Mouse (Mus musculus): ENCODE measurements around the gene Slc37a3. TPM values are rescaled to one million over a fixed set of nuclear protein-coding genes. Genes with fewer than 3 reads are reported as not detected.
A peak's percentile ranks its signal among the peaks of the same experiment; 100 is the strongest.

Slc37a3 gene
- polyA plus RNA-seq, 1 experiment from 2014 or later, result 53.3 TPM

DNA sequence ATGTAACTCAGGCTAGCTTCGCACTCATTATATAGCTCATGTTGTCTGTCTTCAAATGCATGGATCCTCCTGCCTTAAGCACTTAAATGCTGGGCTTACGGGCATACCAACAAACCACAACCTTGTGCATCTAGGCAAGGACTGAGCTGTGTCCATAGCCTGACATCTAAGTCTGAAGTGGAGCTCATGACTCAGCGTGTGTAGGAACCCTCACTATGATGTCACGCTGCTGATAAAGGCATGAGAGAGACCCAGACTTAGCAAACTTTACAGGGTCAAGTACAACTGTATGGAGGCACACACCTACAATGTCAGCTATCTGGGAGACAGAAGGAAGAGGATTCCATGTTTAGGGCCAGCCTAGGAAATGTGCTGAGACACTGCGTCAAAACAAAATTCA is 29.0 kb upstream of the Slc37a3 start:
- no peaks in the 10 kb centered on the region for H3K9me3 ChIP-seq (replicated peaks)
- no peaks in the 10 kb centered on the region for H3K27me3 ChIP-seq
- 93% methylated on average over 5 of the region's 5 CpGs for WGBS
- ATAC-seq (ENCODE audit: insufficient number of reproducible peaks, low FRiP score, low TSS enrichment, low read depth), result no peak
- no peak overlapping the region for H3K9ac ChIP-seq
- no peak overlapping the region for H3K4me2 ChIP-seq (replicated peaks)
- H3K36me3 ChIP-seq, result peaks cover 24% of the 10 kb centered on the region; the same call in 1 of the 2 replicates
- no peaks in the 10 kb centered on the region for H3K4me1 ChIP-seq
- H3K4me3 ChIP-seq (replicated peaks), result no peak overlapping the region
- H3K27ac ChIP-seq (replicated peaks), result no peak overlapping the region

DNA sequence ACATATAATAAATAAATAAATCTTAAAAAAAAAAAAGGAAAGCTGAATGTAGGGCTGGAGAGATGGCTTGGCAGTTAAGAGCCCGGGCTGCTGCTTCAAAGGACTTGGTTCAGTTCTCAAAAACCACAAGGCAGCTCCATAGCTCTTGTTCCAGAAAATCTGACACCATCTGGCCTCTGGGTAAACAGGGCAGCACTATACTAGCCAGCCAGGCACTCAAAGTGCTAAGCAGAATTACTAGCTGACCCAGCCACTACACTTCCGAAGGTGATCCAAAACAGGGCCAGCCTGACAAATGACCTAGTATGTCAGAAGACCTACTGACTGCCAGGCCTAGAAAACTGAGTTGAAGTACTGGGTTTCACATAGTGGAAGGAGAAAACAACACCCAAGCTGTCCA is 25.7 kb upstream of the Slc37a3 start:
- H3K36me3 ChIP-seq, result peaks cover 38% of the 10 kb centered on the region; the same call in 1 of the 2 replicates
- 64% methylated on average over 2 of the region's 2 CpGs for WGBS
- H3K27me3 ChIP-seq, result no peaks in the 10 kb centered on the region

DNA sequence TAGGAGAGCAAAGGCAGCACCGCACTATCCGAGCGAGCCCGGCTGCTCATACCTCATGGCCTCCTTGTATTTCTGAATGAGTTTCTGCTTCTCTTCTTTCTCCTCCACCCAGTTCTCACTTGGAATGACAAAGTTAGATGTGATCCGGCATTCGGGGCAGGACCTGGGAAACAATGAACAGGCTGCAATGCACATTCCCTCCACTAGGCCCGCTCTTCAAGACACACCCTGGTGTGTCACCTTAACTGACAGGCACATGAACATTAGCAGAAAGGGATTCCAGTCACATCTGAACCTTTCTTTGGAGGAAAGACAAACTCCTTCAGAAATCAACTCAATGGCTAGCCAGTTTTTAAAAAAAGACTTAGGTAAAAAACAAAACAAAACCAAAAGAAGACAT is 22.9 kb upstream of the Slc37a3 start:
- no peak overlapping the region for H3K4me2 ChIP-seq (replicated peaks)
- peaks cover 45% of the 10 kb centered on the region for H3K36me3 ChIP-seq
- no peak for ATAC-seq (ENCODE audit: insufficient number of reproducible peaks, low FRiP score, low TSS enrichment, low read depth)
- H3K27me3 ChIP-seq, result no peaks in the 10 kb centered on the region
- H3K9me3 ChIP-seq (replicated peaks), result no peaks in the 10 kb centered on the region
- H3K9ac ChIP-seq, result no peak overlapping the region
- no peaks in the 10 kb centered on the region for H3K4me1 ChIP-seq
- no peak overlapping the region for H3K4me3 ChIP-seq (replicated peaks)
- no peak overlapping the region for H3K27ac ChIP-seq (replicated peaks)
- 76% methylated on average over 7 of the region's 7 CpGs for WGBS

More for the DNA sequence above, 25.7 kb upstream of the Slc37a3 start:
- ATAC-seq (ENCODE audit: insufficient number of reproducible peaks, low FRiP score, low TSS enrichment, low read depth), result no peak
- H3K4me3 ChIP-seq (replicated peaks), result no peak overlapping the region
- no peak overlapping the region for H3K27ac ChIP-seq (replicated peaks)
- H3K4me2 ChIP-seq (replicated peaks), result no peak overlapping the region
- H3K9ac ChIP-seq, result no peak overlapping the region
- H3K9me3 ChIP-seq (replicated peaks), result no peaks in the 10 kb centered on the region
- no peaks in the 10 kb centered on the region for H3K4me1 ChIP-seq

DNA sequence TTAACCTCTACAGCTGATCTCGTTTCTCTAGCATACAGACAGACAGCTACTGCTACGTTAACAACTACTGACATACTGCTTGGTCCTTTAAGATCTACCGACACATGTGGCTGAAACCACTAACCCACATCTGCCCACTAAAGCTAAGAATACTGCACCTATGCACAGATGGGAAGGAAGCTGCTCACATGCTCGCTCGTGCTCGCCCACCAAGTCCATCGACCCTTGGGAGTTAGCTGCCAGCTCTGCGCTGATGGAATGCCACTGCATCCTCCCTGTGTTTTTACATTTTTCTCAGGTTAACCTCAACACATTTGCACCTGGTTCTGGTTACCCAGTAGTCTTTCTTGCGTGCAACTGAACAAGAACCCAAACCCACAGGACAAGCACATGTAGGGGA is 20.9 kb upstream of the Slc37a3 start:
- Histone ChIP-seq H3K4me2 (replicated peaks) (no peak overlapping the region), H3K36me3 (peaks cover 33% of the 10 kb centered on the region), H3K9ac (no peak overlapping the region), H3K27ac (replicated peaks) (no peak overlapping the region), H3K9me3 (replicated peaks) (no peaks in the 10 kb centered on the region), H3K27me3 (no peaks in the 10 kb centered on the region), H3K4me3 (replicated peaks) (no peak overlapping the region), H3K4me1 (no peaks in the 10 kb centered on the region)
- ATAC-seq (ENCODE audit: insufficient number of reproducible peaks, low FRiP score, low TSS enrichment, low read depth), result no peak
- 73% methylated on average over 9 of the region's 9 CpGs for WGBS

DNA sequence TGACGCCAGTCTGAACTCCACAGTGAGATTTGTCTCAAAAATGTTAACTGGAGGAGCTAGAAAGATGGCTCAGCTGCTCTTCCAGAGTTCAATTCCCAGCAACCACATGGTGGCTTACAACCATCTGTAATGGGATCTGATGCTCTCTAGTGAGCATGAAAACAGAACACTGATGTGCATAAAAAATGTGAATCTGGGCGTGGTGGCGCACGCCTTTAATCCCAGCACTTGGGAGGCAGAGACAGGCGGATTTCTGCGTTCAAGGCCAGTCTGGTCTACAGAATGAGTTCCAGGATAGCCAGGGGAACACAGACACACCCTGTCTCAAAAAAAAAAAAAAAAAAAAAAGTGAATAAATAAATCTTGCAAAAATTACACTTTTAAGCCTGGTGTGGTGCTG is 19.6 kb upstream of the Slc37a3 start:
- no peaks in the 10 kb centered on the region for H3K9me3 ChIP-seq (replicated peaks)
- no peak overlapping the region for H3K4me2 ChIP-seq (replicated peaks)
- no peak for ATAC-seq (ENCODE audit: insufficient number of reproducible peaks, low FRiP score, low TSS enrichment, low read depth)

DNA sequence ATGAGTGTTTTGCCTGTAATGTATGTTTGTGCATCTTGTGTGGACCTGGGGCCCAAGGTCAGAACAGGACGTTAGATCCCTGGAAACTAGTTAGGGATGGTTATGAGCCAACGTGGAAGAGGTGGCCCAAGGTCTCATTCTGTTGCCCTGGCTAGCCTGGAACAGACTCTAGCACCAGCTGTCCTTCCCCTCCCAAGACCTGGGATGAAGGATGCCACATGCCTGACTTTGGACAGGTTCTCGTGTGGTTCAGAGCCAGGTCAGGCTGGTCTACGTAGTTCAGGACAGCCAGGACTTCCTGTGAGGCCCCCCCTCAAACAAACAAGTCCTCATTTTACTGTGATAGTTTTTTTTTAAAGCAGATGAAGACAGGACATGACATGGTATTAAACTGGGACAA is 18.4 kb upstream of the Slc37a3 start:
- H3K4me2 ChIP-seq (replicated peaks), result no peak overlapping the region
- H3K4me1 ChIP-seq, result no peaks in the 10 kb centered on the region
- 73% methylated on average over 4 of the region's 4 CpGs for WGBS
- H3K27me3 ChIP-seq, result no peaks in the 10 kb centered on the region
- no peak overlapping the region for H3K4me3 ChIP-seq (replicated peaks)
- H3K9ac ChIP-seq, result no peak overlapping the region
- H3K9me3 ChIP-seq (replicated peaks), result no peaks in the 10 kb centered on the region
- no peak overlapping the region for H3K27ac ChIP-seq (replicated peaks)
- ATAC-seq (ENCODE audit: insufficient number of reproducible peaks, low FRiP score, low TSS enrichment, low read depth), result no peak
- H3K36me3 ChIP-seq, result peaks cover 33% of the 10 kb centered on the region

More for the DNA sequence above, 19.6 kb upstream of the Slc37a3 start:
- H3K27ac ChIP-seq (replicated peaks), result no peak overlapping the region
- 90% methylated on average over 6 of the region's 6 CpGs for WGBS
- H3K36me3 ChIP-seq, result peaks cover 33% of the 10 kb centered on the region
- no peak overlapping the region for H3K9ac ChIP-seq
- H3K27me3 ChIP-seq, result no peaks in the 10 kb centered on the region
- no peaks in the 10 kb centered on the region for H3K4me1 ChIP-seq
- H3K4me3 ChIP-seq (replicated peaks), result no peak overlapping the region

DNA sequence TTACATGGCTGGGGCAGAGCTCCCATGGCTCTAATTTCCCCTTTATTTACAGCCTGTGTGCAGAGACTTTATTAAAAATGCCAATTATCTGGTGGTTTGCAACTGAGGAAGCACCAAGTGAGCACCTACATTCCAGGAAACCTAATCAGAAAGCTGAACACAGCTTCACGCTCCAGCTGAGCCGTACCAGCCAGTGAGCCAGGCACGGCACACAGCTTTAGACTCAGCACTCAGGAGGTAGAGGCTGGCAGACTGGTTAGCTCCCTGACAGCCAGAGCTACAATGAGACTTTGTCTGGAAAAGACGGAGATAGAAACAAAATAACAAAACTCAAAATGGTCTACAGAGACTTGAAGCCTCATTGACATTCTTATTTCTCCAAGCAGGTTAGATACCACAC is 18.0 kb upstream of the Slc37a3 start:
- Histone ChIP-seq H3K4me2 (replicated peaks) (no peak overlapping the region), H3K9ac (no peak overlapping the region), H3K36me3 (peaks cover 33% of the 10 kb centered on the region), H3K4me1 (no peaks in the 10 kb centered on the region), H3K27ac (replicated peaks) (no peak overlapping the region), H3K9me3 (replicated peaks) (no peaks in the 10 kb centered on the region), H3K4me3 (replicated peaks) (no peak overlapping the region), H3K27me3 (no peaks in the 10 kb centered on the region)
- WGBS, result 85% methylated on average over 4 of the region's 4 CpGs
- no peak for ATAC-seq (ENCODE audit: insufficient number of reproducible peaks, low FRiP score, low TSS enrichment, low read depth)

DNA sequence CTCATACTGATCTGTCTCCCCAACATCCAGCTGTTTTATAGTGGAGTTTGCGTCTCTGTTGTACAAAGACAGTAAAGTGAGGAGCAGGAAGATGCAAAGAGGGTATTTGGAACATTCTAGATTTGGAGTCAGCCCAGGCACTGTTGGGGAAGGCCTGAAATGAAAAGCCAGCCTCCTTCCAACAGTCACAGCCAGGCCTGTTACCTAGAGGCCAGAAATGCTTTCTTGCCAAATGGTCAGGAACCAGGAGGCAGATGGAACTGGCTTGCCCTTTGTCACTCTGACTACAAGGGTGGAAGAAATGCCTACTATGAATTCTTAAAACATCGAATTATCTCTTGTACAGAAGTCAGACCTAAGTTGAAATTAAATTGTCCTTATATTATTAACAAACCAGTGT is 12.5 kb upstream of the Slc37a3 start:
- no peaks in the 10 kb centered on the region for H3K36me3 ChIP-seq
- H3K9me3 ChIP-seq (replicated peaks), result no peaks in the 10 kb centered on the region
- WGBS, result 90% methylated on average over 2 of the region's 2 CpGs
- H3K27ac ChIP-seq (replicated peaks), result no peak overlapping the region
- no peak overlapping the region for H3K4me3 ChIP-seq (replicated peaks)
- no peak overlapping the region for H3K9ac ChIP-seq
- H3K4me1 ChIP-seq, result no peaks in the 10 kb centered on the region
- no peak overlapping the region for H3K4me2 ChIP-seq (replicated peaks)
- H3K27me3 ChIP-seq, result no peaks in the 10 kb centered on the region
- no peak for ATAC-seq (ENCODE audit: insufficient number of reproducible peaks, low FRiP score, low TSS enrichment, low read depth)

DNA sequence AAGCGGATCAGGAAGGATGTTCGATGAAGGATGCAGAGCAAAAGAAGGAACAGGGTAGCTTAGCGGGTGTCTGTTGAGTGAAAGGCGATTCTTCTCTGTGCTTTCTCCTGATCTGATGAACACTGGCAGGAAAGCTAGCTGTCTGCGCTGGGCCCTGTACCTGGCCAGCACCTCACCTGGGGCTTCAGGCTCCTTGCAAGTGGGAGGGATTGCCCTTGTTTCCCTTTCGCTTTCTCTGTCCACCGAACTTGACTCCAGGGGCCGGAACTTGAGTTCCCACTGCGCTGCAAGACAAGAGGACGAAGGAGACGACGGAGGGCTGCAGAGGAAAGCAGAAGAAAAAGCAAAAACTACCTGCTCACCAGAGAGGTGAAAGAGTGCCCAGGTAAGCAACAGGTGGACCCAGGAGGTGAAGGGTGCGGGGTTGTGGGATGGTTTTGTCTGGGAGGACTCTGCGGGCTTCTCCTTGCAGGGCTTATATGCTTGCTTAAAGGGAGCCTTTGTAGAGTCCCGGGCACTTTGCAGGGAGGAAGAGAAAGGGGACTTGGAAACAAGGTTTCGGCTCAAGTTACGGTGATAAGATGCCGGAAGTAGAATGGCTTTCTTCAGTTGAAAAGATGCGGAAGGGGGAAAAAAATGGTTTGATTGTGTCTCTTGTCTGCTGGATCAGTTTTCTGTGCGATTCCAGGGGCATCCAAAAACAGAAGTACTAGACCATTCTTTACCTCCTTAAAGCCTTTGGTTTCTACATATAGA is 3.8 kb upstream of the Slc37a3 start, which contains the start of gene Rab19:
Gene Rab19, plus strand, starts transcription at position 51 of the 756 bp plus-strand sequence.
- no peak for ATAC-seq (ENCODE audit: insufficient number of reproducible peaks, low FRiP score, low TSS enrichment, low read depth)
- no peaks in the 10 kb centered on the region for H3K36me3 ChIP-seq

DNA sequence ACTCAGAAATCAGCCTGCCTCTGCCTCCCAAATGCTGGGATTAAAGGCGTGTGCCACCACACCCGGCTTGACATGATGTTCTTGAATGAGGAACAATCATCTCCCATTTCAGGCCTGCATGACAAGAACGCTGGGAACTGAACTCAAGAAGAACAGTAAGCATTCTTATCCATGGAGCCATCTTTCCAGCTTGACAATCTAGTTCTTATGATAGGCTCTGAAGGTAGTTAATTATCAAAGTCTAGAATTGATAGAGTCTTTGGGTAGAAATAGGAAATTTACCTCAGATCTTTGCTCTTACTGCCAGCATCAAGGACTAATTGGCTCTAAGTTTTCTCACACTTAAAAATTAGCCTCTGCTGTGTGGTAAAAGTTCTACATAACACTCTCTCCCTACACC is 2.8 kb upstream of the Slc37a3 start:
- Histone ChIP-seq H3K9me3 (replicated peaks) (no peaks in the 10 kb centered on the region), H3K27ac (replicated peaks) (no peak overlapping the region), H3K9ac (no peak overlapping the region), H3K27me3 (peaks cover 6% of the 10 kb centered on the region), H3K4me2 (replicated peaks) (no peak overlapping the region), H3K36me3 (no peaks in the 10 kb centered on the region), H3K4me3 (replicated peaks) (no peak overlapping the region), H3K4me1 (peaks cover 18% of the 10 kb centered on the region)
- ATAC-seq (ENCODE audit: insufficient number of reproducible peaks, low FRiP score, low TSS enrichment, low read depth), result no peak
- WGBS, result 79% methylated on average over 3 of the region's 3 CpGs

More for the DNA sequence above, 3.8 kb upstream of the Slc37a3 start, which contains the start of gene Rab19:
- no peaks in the 10 kb centered on the region for H3K9me3 ChIP-seq (replicated peaks)
- peak within 1 kb of the TSS; percentile 35 for H3K4me3 ChIP-seq (replicated peaks)
- no peak within 1 kb of the TSS for H3K9ac ChIP-seq
- WGBS, result 8% methylated on average over 20 of the region's 20 CpGs
- peak within 1 kb of the TSS; percentile 58 for H3K4me2 ChIP-seq (replicated peaks)
- no peak within 1 kb of the TSS for H3K27ac ChIP-seq (replicated peaks)
- peaks cover 6% of the 10 kb centered on the region for H3K27me3 ChIP-seq
- peaks cover 9% of the 10 kb centered on the region for H3K4me1 ChIP-seq

DNA sequence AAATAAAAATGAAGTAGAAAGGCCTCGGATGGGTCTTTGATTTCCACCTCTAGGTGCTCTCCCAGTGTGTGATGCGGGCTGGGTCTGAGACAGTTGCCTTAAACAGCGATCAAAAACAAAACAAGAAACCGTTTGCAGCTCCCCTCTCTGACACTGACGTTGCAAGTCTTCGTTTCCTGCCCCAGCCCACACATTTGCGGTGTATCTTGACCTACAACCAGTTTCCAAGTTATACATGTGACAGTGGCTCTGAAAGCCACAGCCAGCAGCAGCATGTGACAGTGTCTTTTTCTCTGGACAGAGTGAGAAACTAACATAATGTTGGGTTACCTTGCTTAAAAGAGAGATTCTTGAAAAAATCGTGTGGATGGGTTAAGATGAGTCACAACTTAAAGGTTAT is 2.3 kb upstream of the Slc37a3 start:
- Histone ChIP-seq H3K4me1 (peaks cover 18% of the 10 kb centered on the region), H3K4me3 (replicated peaks) (no peak overlapping the region), H3K27me3 (peaks cover 6% of the 10 kb centered on the region), H3K9me3 (replicated peaks) (no peaks in the 10 kb centered on the region), H3K36me3 (no peaks in the 10 kb centered on the region), H3K27ac (replicated peaks) (no peak overlapping the region), H3K9ac (no peak overlapping the region), H3K4me2 (replicated peaks) (no peak overlapping the region)
- ATAC-seq (ENCODE audit: insufficient number of reproducible peaks, low FRiP score, low TSS enrichment, low read depth), result no peak
- 73% methylated on average over 8 of the region's 8 CpGs for WGBS

DNA sequence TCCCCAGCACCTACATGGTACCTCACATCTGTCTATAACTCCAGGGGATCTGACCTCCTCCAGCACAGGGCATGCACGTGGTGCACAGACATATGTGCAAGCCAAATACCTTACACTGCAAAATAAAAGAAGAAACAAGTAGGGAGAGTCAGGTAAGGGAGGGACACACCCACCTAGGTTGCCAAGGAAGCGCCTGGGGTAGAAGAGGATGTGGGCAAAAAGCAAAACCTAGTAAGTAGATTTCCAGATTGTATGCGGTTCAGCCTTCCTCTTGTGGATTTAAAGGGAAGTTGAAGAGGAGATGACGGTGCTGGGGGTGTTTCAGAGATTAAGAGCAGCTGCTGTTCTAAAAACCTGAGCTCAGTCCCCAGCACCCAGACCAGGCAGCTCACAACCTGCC is 1.7 kb upstream of the Slc37a3 start:
- Histone ChIP-seq H3K9ac (no peak overlapping the region), H3K36me3 (no peaks in the 10 kb centered on the region), H3K4me1 (peaks cover 24% of the 10 kb centered on the region), H3K4me3 (replicated peaks) (no peak overlapping the region), H3K4me2 (replicated peaks) (no peak overlapping the region), H3K27ac (replicated peaks) (no peak overlapping the region), H3K9me3 (replicated peaks) (no peaks in the 10 kb centered on the region), H3K27me3 (peaks cover 6% of the 10 kb centered on the region)
- 50% methylated on average over 4 of the region's 4 CpGs for WGBS
- ATAC-seq (ENCODE audit: insufficient number of reproducible peaks, low FRiP score, low TSS enrichment, low read depth), result no peak
